Mouse (Mus musculus): ENCODE measurements around the gene Ndufa7. TPM values are rescaled to one million over a fixed set of nuclear protein-coding genes. Genes with fewer than 3 reads are reported as not detected.
A peak's percentile ranks its signal among the peaks of the same experiment; 100 is the strongest.
"Not testable (repeated sequence)": the region's sequence is repeated elsewhere in the genome, so short reads cannot be mapped to it uniquely, and the experiment has no call there.

The Ndufa7 gene
- total RNA-seq, 2 experiments from 2014 or later, result 229 to 243 TPM

- DNase-seq (ENCODE audit: low spot score in 2 of 2), result no peak
- intact Hi-C loops (cut with DNase I), result no loop called here
Measured at GRCm38 (mm10) chr17:33844196-33844595, 19.8 kb downstream of the Ndufa7 start.

- DNase-seq (ENCODE audit: low spot score in 2 of 2), result no peak
- intact Hi-C loops (cut with DNase I), result no loop called here
Measured at GRCm38 (mm10) chr17:33848139-33848538, 23.8 kb downstream of the Ndufa7 start.

GRCm38 (mm10) chr17:33851331-33851730, 27.0 kb downstream of the Ndufa7 start:
- DNase-seq (ENCODE audit: low spot score in 2 of 2), result no peak
- intact Hi-C loops (cut with DNase I), result no loop called here

GRCm38 (mm10) chr17:33857816-33858215, 33.4 kb downstream of the Ndufa7 start:
- intact Hi-C loops (cut with DNase I), result no loop called here
- DNase-seq (ENCODE audit: low spot score in 2 of 2), result no peak

GRCm38 (mm10) chr17:33865330-33866030, 41.1 kb downstream of the Ndufa7 start:
- peak; percentile 82 to 93 for DNase-seq (ENCODE audit: low spot score in 2 of 2)
- intact Hi-C loops (cut with DNase I), result no loop called here

GRCm38 (mm10) chr17:33873537-33873936, 49.2 kb downstream of the Ndufa7 start, which contains the start of gene Gm7029:
Gene Gm7029, plus strand, starts transcription at chr17:33873837.
- intact Hi-C loops (cut with DNase I); DNase-seq (ENCODE audit: low spot score in 2 of 2): not testable (repeated sequence)

- intact Hi-C loops (cut with DNase I), result no loop called here
- no peak for DNase-seq (ENCODE audit: low spot score in 2 of 2)
Measured at GRCm38 (mm10) chr17:33874411-33874810, 50.0 kb downstream of the Ndufa7 start.

GRCm38 (mm10) chr17:33875797-33876196, 51.4 kb downstream of the Ndufa7 start:
- intact Hi-C loops (cut with DNase I), result not testable (repeated sequence)

GRCm38 (mm10) chr17:33884320-33884719, 59.9 kb downstream of the Ndufa7 start:
- DNase-seq (ENCODE audit: low spot score in 2 of 2); intact Hi-C loops (cut with DNase I): not testable (repeated sequence)

More at GRCm38 (mm10) chr17:33875797-33876196, 51.4 kb downstream of the Ndufa7 start:
- DNase-seq (ENCODE audit: low spot score in 2 of 2), result not testable (repeated sequence)

- DNase-seq (ENCODE audit: low spot score in 2 of 2); intact Hi-C loops (cut with DNase I): not testable (repeated sequence)
Measured at GRCm38 (mm10) chr17:33887802-33888201, 63.4 kb downstream of the Ndufa7 start.

Small RNA genes lying within 50 kb of the gene (microRNA-seq; reads per million reads assigned to microRNA genes)
- 0 reads per million in 2 experiments for gene Gm27740

Other genes with a start within 250 kb of the Ndufa7 start
- gene Zfp414, start 195.5 kb upstream of the Ndufa7 start, total RNA-seq (2021), result 10 to 100 TPM; 44.4 to 45.7 TPM
- gene Pram1, start 186.5 kb upstream of the Ndufa7 start, total RNA-seq (2021), result under 1 TPM in 1 of 2 experiments, not detected in 1; 0.55 TPM
- 100 to 1,000 TPM; 109 to 116 TPM for gene Hnrnpm, start 137.7 kb upstream of the Ndufa7 start, total RNA-seq (2021)
- 10 to 100 TPM; 83.5 to 84.8 TPM for gene March2, start 105.9 kb upstream of the Ndufa7 start, total RNA-seq (2021)
- 100 to 1,000 TPM; 302 to 341 TPM for gene Rab11b, start 64.0 kb upstream of the Ndufa7 start, total RNA-seq (2021)
- gene Angptl4, start 42.7 kb upstream of the Ndufa7 start, total RNA-seq (2021), result 1 to 10 TPM; 5.5 to 6.6 TPM
- 10 to 100 TPM; 36.2 to 41.2 TPM for gene Kank3, start 14.1 kb upstream of the Ndufa7 start, total RNA-seq (2021)
- gene Rps28, start within 50 bp of the Ndufa7 start, total RNA-seq (2021), result 100 to 1,000 TPM; 681 to 713 TPM
- 10 to 100 TPM; 29.3 to 31.9 TPM for gene Cd320, start 18.5 kb downstream of the Ndufa7 start, total RNA-seq (2021)
- not detected for gene Gm7029, start 49.3 kb downstream of the Ndufa7 start, total RNA-seq (2021)
- gene Kifc1, start 66.1 kb downstream of the Ndufa7 start, total RNA-seq (2021), result 1 to 10 TPM; 3.1 to 3.7 TPM
- gene Platr17, start 80.6 kb downstream of the Ndufa7 start, total RNA-seq (2021), result not detected
- gene Daxx, start 84.8 kb downstream of the Ndufa7 start, total RNA-seq (2021), result 10 to 100 TPM; 25.4 to 29.3 TPM
- gene Tapbp, start 91.3 kb downstream of the Ndufa7 start, total RNA-seq (2021), result 10 to 100 TPM; 23.3 to 35.7 TPM
- 10 to 100 TPM; 29.7 to 35.2 TPM for gene Zbtb22, start 91.3 kb downstream of the Ndufa7 start, total RNA-seq (2021)
- 10 to 100 TPM; 65.1 to 68.3 TPM for gene Rgl2, start 105.0 kb downstream of the Ndufa7 start, total RNA-seq (2021)
- 10 to 100 TPM; 88.3 to 99.4 TPM for gene Pfdn6, start 115.8 kb downstream of the Ndufa7 start, total RNA-seq (2021)
- gene Wdr46, start 116.1 kb downstream of the Ndufa7 start, total RNA-seq (2021), result 10 to 100 TPM; 14.1 to 17.2 TPM
- gene B3galt4, start 126.9 kb downstream of the Ndufa7 start, total RNA-seq (2021), result 1 to 10 TPM; 5.6 to 8.1 TPM
- 10 to 100 TPM; 80.3 to 83.6 TPM for gene Vps52, start 131.2 kb downstream of the Ndufa7 start, total RNA-seq (2021)
- 100 to 1,000 TPM; 325 to 332 TPM for gene Rps18, start 131.4 kb downstream of the Ndufa7 start, total RNA-seq (2021)
- 10 to 100 TPM; 10.3 to 13.6 TPM for gene H2-K1, start 175.8 kb downstream of the Ndufa7 start, total RNA-seq (2021)
- 10 to 100 TPM; 25.3 to 30.8 TPM for gene Ring1, start 200.1 kb downstream of the Ndufa7 start, total RNA-seq (2021)
- 10 to 100 TPM; 27.7 to 30.1 TPM for gene H2-Ke6, start 203.5 kb downstream of the Ndufa7 start, total RNA-seq (2021)
- 10 to 100 TPM; 95.3 to 99.9 TPM for gene Slc39a7, start 207.1 kb downstream of the Ndufa7 start, total RNA-seq (2021)
- 10 to 100 TPM; 81.7 to 86.7 TPM for gene Rxrb, start 207.2 kb downstream of the Ndufa7 start, total RNA-seq (2021)
- 10 to 100 TPM; 16.6 to 22.6 TPM for gene Col11a2, start 214.9 kb downstream of the Ndufa7 start, total RNA-seq (2021)